Mouse (Mus musculus): ENCODE measurements around the gene Carnmt1.

DNA sequence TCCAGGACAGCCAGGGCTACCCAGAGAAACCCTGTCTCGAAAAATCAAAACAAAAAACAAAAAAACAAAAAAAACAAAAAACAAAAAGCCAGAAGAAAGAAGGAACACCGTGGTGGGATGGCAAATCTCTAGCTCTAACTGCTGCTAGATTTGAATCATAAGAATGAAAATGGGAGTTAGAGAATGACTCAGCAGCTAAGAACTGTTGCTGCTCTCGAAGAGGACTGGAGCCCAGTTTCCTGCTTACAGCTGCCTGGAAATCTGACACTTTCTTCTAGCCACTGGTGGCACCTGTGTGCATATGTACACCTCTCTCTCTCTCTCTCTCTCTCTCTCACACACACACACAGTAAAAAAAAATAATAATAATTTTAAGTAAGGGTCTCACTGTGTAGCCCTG lies 24.2 kb upstream of the Carnmt1 start:
- TF ChIP-seq CTCF (IDR thresholded peaks at IDR 0.05; ENCODE audit: extremely low read depth, insufficient read depth, insufficient read length, insufficient replicate concordance) (no peak), POLR2A (IDR thresholded peaks at IDR 0.05; ENCODE audit: low read depth, low read length) (no peak)
